Mouse (Mus musculus) gastrocnemius, adult 2 months (tissue): Measurements from ENCODE around the gene Clrn2. TPM values are rescaled to one million over a fixed set of nuclear protein-coding genes. Genes with fewer than 3 reads are reported as not detected.

ENCODE experiments used
- DNase-seq: peaks from one replicate; pipeline ENCODE4 v3.0.0; 2022
- H3K27ac ChIP-seq: fragments of 200-600 bp; 2 replicates; pipeline ENCODE4 v1.8.1; 2022; ENCODE audit warnings: mild to moderate bottlenecking
- H3K4me3 ChIP-seq: fragments of 200-600 bp; 2 replicates; pipeline ENCODE4 v1.8.1; 2022; ENCODE audit warnings: mild to moderate bottlenecking, moderate library complexity
- CTCF ChIP-seq: fragments of 200-600 bp; IDR thresholded peaks from 2 replicates; pipeline ENCODE4 v1.8.1; 2022; ENCODE audit warnings: antibody characterized with exemption, mild to moderate bottlenecking, moderate library complexity
- intact Hi-C: fragments of 180-260 bp; cut with DNase I; formaldehyde crosslinking; loops from one replicate; pipeline ENCODE4 v1.15.1; 2025
- total RNA-seq, 2 experiments: library from RNA; stranded (reverse); gene quantifications; 2 replicates each; pipeline ENCODE4 v1.2.3; 2021

The Clrn2 gene
- total RNA-seq, 2 experiments from 2014 or later: not detected

DNA sequence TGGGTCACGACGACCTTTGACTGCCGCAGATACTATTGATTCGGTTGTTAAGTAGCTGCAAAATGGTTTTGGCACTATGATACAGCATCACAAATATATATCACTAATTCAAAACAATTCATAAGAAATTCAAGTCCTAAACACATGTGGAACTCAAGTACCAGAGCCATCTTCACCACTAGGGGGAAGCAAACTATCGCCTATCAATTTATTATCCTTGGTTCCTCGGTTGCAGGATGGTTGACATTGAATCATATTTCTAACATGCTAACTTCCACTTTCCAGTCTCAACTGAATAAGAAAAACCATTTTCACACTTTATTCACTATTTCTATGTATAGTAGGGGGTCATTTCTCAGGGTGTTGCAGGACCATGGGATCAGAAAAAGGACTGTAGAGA lies 20.7 kb downstream of the Clrn2 start:
- no peak overlapping the region for H3K27ac ChIP-seq
- peak; percentile 80 for TF ChIP-seq CTCF
- intact Hi-C loops: loop anchor here (2.0 to 5.0 kb wide), 2 partner anchors 195 to 873 kb away; partner anchors contain the start of gene Ncapg
- no peak for DNase-seq
- H3K4me3 ChIP-seq: no peak overlapping the region

DNA sequence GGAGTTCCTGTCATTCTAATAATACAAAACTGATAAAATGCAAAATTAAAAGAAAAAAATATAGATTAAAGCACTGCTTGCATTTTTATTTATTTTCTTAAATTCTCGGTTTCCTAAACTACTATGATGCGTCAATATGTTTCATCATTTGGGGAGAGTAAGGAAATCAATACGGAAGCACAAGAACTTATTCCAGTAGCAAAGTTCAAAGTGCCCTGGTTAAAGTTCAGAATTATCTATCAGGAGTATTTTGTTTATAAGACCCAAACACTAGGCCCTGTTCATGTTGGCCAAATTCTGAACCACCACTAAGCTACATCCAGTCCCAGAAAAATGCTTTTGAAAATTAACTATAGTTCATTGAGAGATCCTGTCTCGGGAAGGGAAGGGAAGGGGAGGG lies 21.2 kb downstream of the Clrn2 start:
- TF ChIP-seq CTCF: no peak
- intact Hi-C loops: loop anchor here (2.0 to 5.0 kb wide), 3 partner anchors 58 to 873 kb away; partner anchors contain the start of gene Ncapg
- H3K27ac ChIP-seq: no peak overlapping the region
- no peak overlapping the region for H3K4me3 ChIP-seq
- no peak for DNase-seq

DNA sequence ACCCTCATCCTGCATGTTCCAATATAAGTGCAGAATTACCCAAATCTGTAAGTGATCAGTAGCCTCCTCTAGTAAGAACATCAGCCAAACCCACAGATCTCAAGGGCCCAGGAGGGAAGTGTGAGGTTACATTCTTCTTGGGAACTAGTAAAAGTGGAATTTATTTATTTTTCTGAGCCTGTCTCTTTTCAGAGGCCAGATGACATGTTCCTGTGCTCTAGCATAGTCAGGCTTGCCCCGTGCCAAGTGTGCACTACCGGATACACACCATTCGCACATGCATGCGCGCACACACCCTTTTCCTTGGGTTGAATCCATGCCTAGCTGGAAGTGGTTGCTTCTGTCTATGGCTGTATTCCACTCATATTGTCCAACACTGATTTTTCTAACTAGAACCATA lies 22.2 kb downstream of the Clrn2 start:
- TF ChIP-seq CTCF: no peak
- Histone ChIP-seq H3K27ac (no peak overlapping the region), H3K4me3 (no peak overlapping the region)
- no peak for DNase-seq
- intact Hi-C loops: loop anchor here (2.0 to 5.0 kb wide), 2 partner anchors 57 to 193 kb away; partner anchors contain the start of gene Ncapg

DNA sequence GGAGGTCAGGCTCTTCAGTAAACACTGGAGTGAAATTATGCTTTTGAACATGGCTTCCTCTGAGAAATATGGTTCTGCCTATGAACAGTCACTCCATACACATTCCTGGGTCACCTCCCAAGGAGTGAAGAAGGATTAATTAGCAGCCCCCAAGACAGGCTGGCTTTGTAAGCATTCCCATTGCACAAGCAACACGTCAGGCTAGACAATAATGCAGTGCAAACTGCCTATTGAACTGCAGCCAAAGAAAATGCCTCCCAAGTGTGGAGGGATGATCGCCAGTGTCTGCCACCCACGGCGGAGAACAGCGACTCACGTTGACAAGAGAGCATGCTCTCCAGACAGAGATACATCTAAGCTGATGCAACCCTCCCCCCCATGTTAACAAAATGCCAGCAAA lies 22.7 kb downstream of the Clrn2 start:
- no peak overlapping the region for H3K27ac ChIP-seq
- no peak for DNase-seq
- TF ChIP-seq CTCF: no peak
- no peak overlapping the region for H3K4me3 ChIP-seq
- intact Hi-C loops: loop anchor here (5.0 kb wide), 1 partner anchor 56 kb away; no protein-coding TSS in a partner anchor

DNA sequence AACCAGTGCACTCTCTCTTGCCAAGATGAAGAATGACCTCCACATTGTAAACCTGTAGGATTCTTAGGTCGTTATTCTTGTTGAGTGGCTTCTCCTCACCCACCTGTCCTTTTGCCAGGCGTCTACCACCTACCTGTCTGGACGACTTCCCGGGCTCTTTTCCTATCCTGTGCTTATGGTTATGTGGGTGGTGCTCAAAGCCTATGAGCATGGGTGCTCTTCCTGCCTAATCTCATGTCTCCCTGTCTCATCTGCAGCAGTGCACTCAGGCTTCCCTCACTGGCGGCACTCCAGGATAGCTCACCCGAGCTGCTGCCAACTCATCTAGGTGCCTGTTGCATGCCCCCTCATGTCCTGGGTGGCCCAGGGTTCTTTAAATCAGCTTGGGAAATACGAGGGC lies 24.1 kb downstream of the Clrn2 start:
- no peak for TF ChIP-seq CTCF
- Histone ChIP-seq H3K27ac (no peak overlapping the region), H3K4me3 (no peak overlapping the region)
- intact Hi-C loops: loop anchor here (5.0 kb wide), 1 partner anchor 55 kb away; no protein-coding TSS in a partner anchor
- no peak for DNase-seq

DNA sequence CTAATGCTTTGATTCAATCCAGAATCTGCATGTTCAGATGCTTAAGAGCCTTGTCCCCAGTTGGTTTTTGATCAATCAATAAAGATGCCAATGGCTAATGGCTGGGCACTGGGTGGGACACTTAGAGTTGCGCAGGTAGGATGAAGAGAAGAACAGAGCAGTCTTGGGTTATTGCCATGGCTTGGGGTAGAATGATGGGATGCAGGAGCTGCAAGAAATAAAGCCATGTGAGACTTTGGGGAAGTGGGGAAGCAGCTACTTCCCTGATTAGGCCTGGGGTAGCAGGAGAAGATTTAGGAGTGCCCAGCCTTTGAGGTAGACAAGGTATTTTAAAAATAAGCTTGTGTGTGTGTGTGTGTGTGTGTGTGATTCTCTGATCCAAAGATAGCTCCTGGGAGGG lies 26.5 kb downstream of the Clrn2 start:
- intact Hi-C loops: no loop called here
- no peak for TF ChIP-seq CTCF
- no peak for DNase-seq
- Histone ChIP-seq H3K27ac (no peak overlapping the region), H3K4me3 (no peak overlapping the region)

DNA sequence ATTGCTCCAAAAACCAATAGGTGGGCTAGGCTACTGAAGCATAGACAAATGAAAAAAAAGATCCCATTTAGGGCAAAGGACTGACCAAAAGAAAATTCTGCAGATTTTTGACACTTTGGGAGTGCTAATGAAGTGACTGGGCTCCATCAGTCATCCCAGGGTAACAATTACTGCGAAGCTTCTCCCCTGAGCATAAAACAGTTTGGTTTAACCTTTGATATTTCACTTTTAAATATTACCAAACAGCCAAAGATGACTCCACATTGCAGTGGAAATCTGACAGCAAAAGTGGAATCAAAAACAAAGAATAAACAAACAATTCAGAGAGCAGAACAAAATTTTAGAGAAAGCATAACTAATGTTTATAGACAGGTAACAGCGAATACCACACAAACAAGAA lies 27.6 kb downstream of the Clrn2 start:
- intact Hi-C loops: no loop called here
- no peak for DNase-seq
- H3K4me3 ChIP-seq: no peak overlapping the region
- H3K27ac ChIP-seq: no peak overlapping the region
- TF ChIP-seq CTCF: no peak

DNA sequence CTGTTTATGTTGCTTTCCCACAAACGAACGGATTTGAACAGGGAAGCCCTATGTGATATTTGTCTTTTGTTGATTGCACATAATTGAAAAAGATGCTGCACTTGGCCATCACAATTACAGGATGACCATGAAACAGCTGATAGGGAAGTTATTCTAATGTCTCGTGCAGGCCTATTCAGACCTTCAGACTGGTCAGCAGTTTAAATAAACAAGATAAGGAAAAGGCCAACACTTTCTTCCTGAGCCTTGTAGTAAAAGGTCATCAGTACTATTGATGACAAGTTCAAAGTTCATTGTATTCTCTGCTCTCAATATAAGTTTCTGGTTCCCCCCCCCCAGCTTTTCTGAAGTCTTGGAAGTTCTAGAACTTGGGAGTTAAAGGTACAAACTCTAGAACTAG lies 29.1 kb downstream of the Clrn2 start:
- no peak for TF ChIP-seq CTCF
- Histone ChIP-seq H3K27ac (no peak overlapping the region), H3K4me3 (no peak overlapping the region)
- intact Hi-C loops: no loop called here
- DNase-seq: no peak

DNA sequence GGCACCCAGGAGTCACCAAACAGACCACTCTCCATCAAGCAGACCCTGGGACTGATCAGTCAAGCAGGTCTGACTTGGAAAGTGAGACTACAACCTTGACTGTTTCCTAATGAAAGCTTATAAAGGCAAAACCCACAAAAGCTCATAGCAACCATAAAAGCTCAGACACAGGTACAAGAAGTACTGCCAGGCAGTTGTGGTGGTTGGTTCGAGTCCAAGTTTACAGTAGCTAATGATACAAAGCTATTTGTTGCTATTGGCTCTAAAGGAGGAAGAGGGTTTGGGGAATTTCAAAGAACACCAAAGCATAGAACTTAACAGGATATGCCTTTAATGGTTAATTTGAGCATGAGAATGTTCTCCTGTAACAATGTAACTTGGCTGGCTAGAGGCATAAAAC lies 30.1 kb downstream of the Clrn2 start:
- no peak for TF ChIP-seq CTCF
- intact Hi-C loops: no loop called here
- Histone ChIP-seq H3K27ac (no peak overlapping the region), H3K4me3 (no peak overlapping the region)
- no peak for DNase-seq

DNA sequence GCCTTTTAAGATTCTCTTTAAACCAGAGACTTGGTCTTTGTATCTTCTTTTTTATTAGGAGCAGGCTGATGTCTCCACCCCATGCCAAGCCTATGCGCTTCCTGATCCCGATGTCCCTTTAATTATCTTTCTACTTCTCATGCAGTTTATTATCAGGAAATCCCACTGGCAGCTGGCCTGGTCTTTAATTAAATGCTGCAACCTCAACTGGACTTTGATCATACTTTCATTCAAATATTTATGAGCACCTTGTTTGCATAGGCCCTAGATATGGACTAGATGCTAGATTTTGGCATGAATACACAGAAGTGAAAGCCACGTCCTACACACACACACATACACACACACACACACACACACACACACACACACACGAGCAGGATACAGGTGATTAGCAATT lies 38.2 kb downstream of the Clrn2 start:
- DNase-seq: no peak
- Histone ChIP-seq H3K27ac (no peak overlapping the region), H3K4me3 (no peak overlapping the region)
- intact Hi-C loops: loop anchor here (2.0 to 5.0 kb wide), 2 partner anchors 41 to 366 kb away; partner anchors contain the start of genes Lcorl and Qdpr
- TF ChIP-seq CTCF: no peak

DNA sequence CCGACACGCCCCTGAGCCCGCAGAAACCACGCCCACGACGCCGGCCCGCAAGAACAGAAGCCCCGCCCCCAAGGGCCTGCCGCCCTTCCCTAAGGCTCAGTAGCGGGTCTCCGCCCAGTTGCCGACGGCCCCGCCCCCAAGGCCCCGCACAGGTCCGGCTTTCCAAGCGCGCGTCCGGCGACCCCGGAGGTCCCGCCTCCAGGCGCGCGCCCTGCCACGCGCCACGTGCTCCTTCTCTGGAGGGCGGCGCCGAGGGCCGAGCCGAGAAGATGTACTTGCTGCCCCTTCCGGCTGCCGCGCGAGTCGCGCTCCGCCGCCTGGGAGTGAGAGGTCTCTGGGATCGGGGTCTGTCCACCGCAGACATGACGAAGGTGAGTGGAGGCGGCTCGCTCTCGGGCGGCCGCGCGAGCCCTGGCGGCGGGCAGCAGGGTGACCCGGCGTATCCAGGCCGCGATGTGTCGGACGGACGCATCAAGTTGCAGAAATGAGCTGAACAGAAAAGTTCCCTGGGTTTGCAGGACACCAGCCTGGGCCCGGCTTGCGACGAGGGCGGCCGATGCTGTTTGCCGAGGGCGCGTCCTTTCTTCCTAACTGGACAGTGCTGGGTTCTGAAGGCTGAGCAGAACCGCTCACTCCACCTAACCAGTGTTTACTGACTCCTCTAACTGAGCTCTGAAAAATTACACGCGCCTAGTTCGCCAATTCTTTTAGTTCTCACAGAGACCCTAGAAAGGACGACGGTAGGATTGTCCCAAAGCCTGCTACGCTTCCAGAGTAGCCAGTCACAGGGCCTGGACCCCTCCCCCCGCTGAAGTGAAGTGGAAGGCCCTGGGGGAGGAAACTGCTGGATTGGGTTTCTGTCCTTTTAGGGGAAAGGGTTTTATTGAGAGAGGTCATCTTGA lies 39.9 kb downstream of the Clrn2 start, which contains the start of gene Lap3:
TSS of gene Lap3 (plus strand) at position 184 of the 902 bp plus-strand sequence.
- peak within 1 kb of the TSS; percentile 75 for H3K4me3 ChIP-seq

DNA sequence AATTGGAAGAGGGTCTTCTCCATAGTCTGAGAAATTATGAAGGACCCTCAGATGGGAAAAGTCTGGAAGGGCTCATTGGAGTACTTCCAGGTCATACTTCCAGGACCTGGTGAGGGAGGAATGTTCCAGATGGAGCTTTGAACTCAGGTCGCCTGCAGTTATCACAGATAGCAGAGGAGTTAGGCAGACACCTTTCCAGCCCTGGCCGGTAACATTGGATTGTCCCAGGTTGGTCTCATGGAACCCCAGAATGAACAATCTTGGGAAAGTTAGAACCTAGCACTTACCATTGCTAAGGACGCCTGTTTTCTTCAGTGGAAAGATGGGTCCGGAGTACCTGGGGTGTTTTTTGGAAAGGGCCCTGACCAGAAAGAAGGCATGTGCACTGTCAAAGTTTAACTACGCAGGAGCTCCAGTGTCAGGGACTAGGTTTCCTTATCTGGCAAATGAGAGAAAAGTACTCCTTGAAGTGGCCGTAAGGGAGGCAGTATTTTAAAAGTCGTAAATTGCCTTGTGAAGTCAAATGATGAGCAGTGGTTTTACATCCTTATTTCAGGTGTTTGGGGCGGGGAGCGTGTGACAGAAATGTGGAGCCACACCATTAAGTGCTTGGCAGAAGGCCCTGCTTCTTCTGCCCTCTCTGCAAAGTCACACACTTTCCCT lies 40.7 kb downstream of the Clrn2 start:
- no peak for DNase-seq
- intact Hi-C loops: loop anchor here (5.0 kb wide), 1 partner anchor 363 kb away; the partner anchor contains the start of gene Lcorl
- peak overlapping the region; percentile 75 for H3K4me3 ChIP-seq
- TF ChIP-seq CTCF: no peak
- H3K27ac ChIP-seq: peak overlapping the region; percentile 95

More for the DNA sequence above, 39.9 kb downstream of the Clrn2 start, which contains the start of gene Lap3:
- DNase-seq: peak; percentile 100
- TF ChIP-seq CTCF: peak; percentile 54
- H3K27ac ChIP-seq: peak within 1 kb of the TSS; percentile 95
- intact Hi-C loops: loop anchor here (1.0 to 5.0 kb wide), 3 partner anchors 27 to 364 kb away; partner anchors contain the start of genes Lcorl, Med28 and Qdpr

DNA sequence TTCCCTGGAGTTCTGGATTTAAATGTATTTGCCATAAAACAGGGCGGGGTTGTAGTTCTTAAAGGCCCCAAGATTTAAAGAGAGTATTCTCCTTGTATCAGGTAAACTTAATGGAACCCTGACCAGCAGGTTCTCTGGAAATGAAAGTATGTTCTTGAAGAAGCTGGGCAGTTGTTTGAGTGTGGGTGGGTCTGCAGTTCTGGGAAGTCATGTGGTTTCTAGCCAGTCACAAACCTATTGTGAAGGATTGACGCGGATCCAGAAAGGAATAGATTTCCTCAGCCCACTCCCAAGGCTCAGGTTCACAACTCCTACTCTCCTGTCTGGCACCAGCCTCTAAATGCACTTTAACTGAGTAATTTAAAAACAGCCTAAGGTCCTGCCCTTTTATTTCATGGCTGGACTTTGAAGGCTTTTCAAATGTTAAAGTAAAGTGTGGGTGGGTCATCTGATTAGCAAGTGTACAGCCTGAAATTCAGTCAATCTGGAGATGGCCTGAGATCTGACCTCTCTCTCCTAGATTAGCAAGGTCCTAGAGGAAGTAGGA lies 42.0 kb downstream of the Clrn2 start:
- DNase-seq: no peak
- intact Hi-C loops: no loop called here
- Histone ChIP-seq H3K27ac (no peak overlapping the region), H3K4me3 (no peak overlapping the region)
- no peak for TF ChIP-seq CTCF
